Mouse (Mus musculus): ENCODE measurements at regions not wholly inside any gene's neighbourhood (a gene's known extent, or its start where the extent isn't known, plus 50 kb on each side); places are given as distances from the start of the nearest gene placed in this dataset.

DNA sequence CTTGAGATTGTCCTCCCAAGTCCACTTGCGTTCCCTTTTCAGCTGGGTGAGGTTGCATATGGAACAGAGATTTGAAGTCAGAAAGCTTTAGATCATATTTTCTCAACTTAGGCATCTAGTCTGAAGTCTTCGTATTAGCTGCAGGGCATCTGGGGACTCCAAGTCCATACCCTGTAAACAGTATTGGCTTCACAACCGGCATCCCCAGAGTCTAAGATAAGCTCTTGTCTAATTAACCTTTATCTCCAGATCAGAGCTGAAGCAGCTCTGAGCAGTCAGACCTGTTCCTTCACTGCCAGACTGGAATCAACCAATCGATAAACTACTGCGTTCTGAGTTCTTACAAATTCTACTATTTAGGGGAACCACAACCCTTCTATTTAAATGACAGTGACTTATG, 422.6 kb upstream of the Gulo start:
- TF ChIP-seq CTCF (conservative IDR thresholded peaks at IDR 0.05; ENCODE audit: low read length) = no peak
- no peak for TF ChIP-seq POU5F1 (IDR thresholded peaks at IDR 0.05; ENCODE audit: borderline replicate concordance, low read length)
- no peak for TF ChIP-seq NANOG (IDR thresholded peaks at IDR 0.05; ENCODE audit: borderline replicate concordance, low read length)

All from E14TG2a.4 (cell line).